Mouse (Mus musculus) MEL (cell line): Measurements from ENCODE around the gene St6gal1.

Experiments used
- E2F4 ChIP-seq: IDR thresholded peaks from 2 replicates; pipeline ENCODE4 v1.6.1; 2011; ENCODE audit warnings: low read depth, low read length, improper control_type of control experiment, borderline replicate concordance
- EP300 ChIP-seq, 2 experiments: IDR thresholded peaks; 2 replicates each; pipeline ENCODE4 v1.6.1; 2011; ENCODE audit warnings: improper control_type of control experiment in 2 of 2, low read length in 2 of 2, low read depth in 1 of 2, mild to moderate bottlenecking in 1 of 2
- POLR2A ChIP-seq, 2 experiments: IDR thresholded peaks; 2 replicates each; pipeline ENCODE4 v1.6.1; 2011 to 2012; ENCODE audit warnings: low read length in 2 of 2, mild to moderate bottlenecking in 2 of 2, control low read depth in 1 of 2, improper control_type of control experiment in 1 of 2, low read depth in 1 of 2, moderate library complexity in 1 of 2; ENCODE audit not compliant: control insufficient read depth in 1 of 2, insufficient read depth in 1 of 2, poor library complexity in 1 of 2
- RCOR1 ChIP-seq: IDR thresholded peaks from 2 replicates; pipeline ENCODE4 v1.6.1; 2012; ENCODE audit warnings: low read depth, mild to moderate bottlenecking, inconsistent platforms, low read length, improper control_type of control experiment
- USF1 ChIP-seq: IDR thresholded peaks from 2 replicates; pipeline ENCODE4 v1.6.1; 2014; ENCODE audit warnings: low read depth, mild to moderate bottlenecking, inconsistent platforms, low read length, improper control_type of control experiment, moderate library complexity
- USF2 ChIP-seq, 2 experiments: IDR thresholded peaks; 2 replicates each; pipeline ENCODE4 v1.6.1; 2011 to 2012; ENCODE audit warnings: improper control_type of control experiment in 2 of 2, low read length in 2 of 2, borderline replicate concordance in 1 of 2, inconsistent platforms in 1 of 2, low read depth in 1 of 2, mild to moderate bottlenecking in 1 of 2; ENCODE audit not compliant: insufficient read depth in 1 of 2
- ZC3H11A ChIP-seq: IDR thresholded peaks from 2 replicates; pipeline ENCODE4 v1.6.1; 2012; ENCODE audit warnings: low read depth, mild to moderate bottlenecking, inconsistent platforms, low read length, improper control_type of control experiment

GRCm38 (mm10) chr16:23305830-23306623 is 81.5 kb downstream of the St6gal1 start:
- TF ChIP-seq RCOR1 (no peak), ZC3H11A (no peak), POLR2A (IDR thresholded peaks at IDR 0.05; ENCODE audit: control insufficient read depth in 1 of 2, insufficient read depth in 1 of 2, low read depth in 1 of 2, low read length in 2 of 2, poor library complexity in 1 of 2) (no peak), USF2 (IDR thresholded peaks at IDR 0.05; ENCODE audit: borderline replicate concordance in 1 of 2, insufficient read depth in 1 of 2, low read depth in 1 of 2, low read length in 2 of 2) (no peak), USF1 (no peak), E2F4 (no peak), EP300 (IDR thresholded peaks at IDR 0.05; ENCODE audit: low read depth in 1 of 2, low read length in 2 of 2) (no peak)
